Mouse (Mus musculus) myocyte (in vitro differentiated cells): ENCODE data around the gene Scn5a.

Experiments
- CEBPB ChIP-seq: IDR thresholded peaks from 2 replicates; pipeline ENCODE4 v1.6.1; 2011; ENCODE audit warnings: mild to moderate bottlenecking, moderate library complexity; ENCODE audit not compliant: poor library complexity, insufficient read depth, severe bottlenecking
- MAX ChIP-seq: IDR thresholded peaks from one replicate; pipeline ENCODE4 v1.6.1; 2011; ENCODE audit warnings: low read depth, mild to moderate bottlenecking, control low read depth
- MYOD1 ChIP-seq, 3 experiments: IDR thresholded peaks; one replicate each; pipeline ENCODE4 v1.6.1; 2011; ENCODE audit warnings: control low read depth in 2 of 3, low read depth in 2 of 3, mild to moderate bottlenecking in 2 of 3, moderate library complexity in 1 of 3; ENCODE audit not compliant: insufficient read length in 2 of 3, control insufficient read depth in 1 of 3
- MYOG ChIP-seq, 3 experiments: IDR thresholded peaks; one replicate each; pipeline ENCODE4 v1.6.1; 2011; ENCODE audit warnings: control low read depth in 2 of 3, low read depth in 2 of 3, mild to moderate bottlenecking in 2 of 3; ENCODE audit not compliant: insufficient read length in 2 of 3, control insufficient read depth in 1 of 3, insufficient read depth in 1 of 3
- POLR2A ChIP-seq: IDR thresholded peaks from one replicate; pipeline ENCODE4 v1.6.1; 2011; ENCODE audit warnings: low read depth, mild to moderate bottlenecking, control low read depth, moderate library complexity; ENCODE audit not compliant: insufficient read length
- POLR2AphosphoS2 ChIP-seq: IDR thresholded peaks from one replicate; pipeline ENCODE4 v1.6.1; 2011; ENCODE audit warnings: low read depth, control low read depth; ENCODE audit not compliant: insufficient read length

DNA sequence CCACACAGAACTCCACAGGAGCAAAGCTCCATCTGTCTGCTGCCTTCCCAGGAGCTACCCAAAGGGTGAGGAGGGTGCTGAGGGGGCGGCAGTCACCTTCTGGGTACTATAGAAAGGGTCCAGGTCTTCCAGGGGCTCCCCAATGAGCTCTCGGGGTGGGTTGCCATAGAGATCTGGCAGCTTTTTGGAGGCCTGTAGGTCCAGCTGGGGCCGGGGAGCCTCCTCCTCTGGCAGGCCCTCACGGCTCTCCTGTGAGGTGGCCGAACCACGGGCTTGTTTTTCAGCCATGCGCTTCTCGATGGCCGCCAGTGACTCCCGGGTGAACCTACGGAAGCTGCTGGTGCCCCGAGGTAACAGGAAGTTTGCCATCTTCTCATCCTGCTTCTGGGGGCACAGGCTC is 16.6 kb downstream of the Scn5a start:
- TF ChIP-seq POLR2AphosphoS2 (no peak), MAX (no peak), MYOG (IDR thresholded peaks at IDR 0.05; ENCODE audit: control insufficient read depth in 1 of 3, insufficient read depth in 1 of 3, insufficient read length in 2 of 3, low read depth in 2 of 3) (no peak), MYOD1 (IDR thresholded peaks at IDR 0.05; ENCODE audit: control insufficient read depth in 1 of 3, insufficient read length in 2 of 3, low read depth in 2 of 3) (no peak), CEBPB (no peak), POLR2A (no peak)
